Mouse (Mus musculus): ENCODE results near the gene Arl5b.

The Arl5b gene

DNA sequence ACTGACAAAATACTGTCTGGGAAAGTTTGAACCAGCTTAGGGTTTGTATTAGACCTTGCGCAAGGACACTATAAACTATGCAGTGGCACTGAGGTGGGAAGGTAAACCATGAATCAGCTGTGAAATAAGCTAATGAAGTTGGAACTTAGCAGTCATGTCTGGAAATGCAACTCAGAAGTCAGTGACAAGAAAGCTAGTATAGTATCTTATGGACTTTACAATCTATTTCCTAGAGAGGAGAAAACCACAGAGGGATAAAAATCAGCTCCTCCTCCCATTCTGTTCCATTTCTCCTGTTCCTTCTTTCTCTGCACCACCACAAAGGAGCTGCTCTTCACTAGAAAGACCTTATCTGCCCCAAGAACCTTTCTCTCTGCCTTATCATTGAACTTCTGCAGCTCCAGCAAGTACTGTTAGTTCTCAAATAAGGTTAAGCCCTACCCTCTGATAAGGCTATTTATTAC is 72.1 kb downstream of the Arl5b start:
- DNase-seq = no peak

Measured in cerebellum, adult 18-20 months (tissue).